Mouse (Mus musculus) hindbrain, embryonic 16.5 days (tissue): ENCODE data around the gene Rab36. TPM values are rescaled to one million over a fixed set of nuclear protein-coding genes. Genes with fewer than 3 reads are reported as not detected.

ENCODE experiments used
- ATAC-seq: fragments of 200-750 bp; cut with Nextera tagmentation; 2 replicates; pipeline ENCODE4 v1.8.0; 2017; ENCODE audit warnings: moderate TSS enrichment, moderate library complexity
- H3K27ac ChIP-seq: fragments of 300-500 bp; sonication (generic); 2 replicates; pipeline ENCODE4 v1.5.1; 2014; ENCODE audit warnings: low read depth, mild to moderate bottlenecking, control low read depth, low read length, moderate library complexity
- H3K27me3 ChIP-seq: fragments of 300-500 bp; sonication (generic); replicated peaks from 2 replicates; pipeline ENCODE4 v1.6.1; 2014; ENCODE audit warnings: low read length; ENCODE audit not compliant: control insufficient read depth, insufficient read depth
- H3K36me3 ChIP-seq: fragments of 300-500 bp; sonication (generic); 2 replicates; pipeline ENCODE4 v1.6.1; 2014; ENCODE audit warnings: mild to moderate bottlenecking, low read length, moderate library complexity, mixed read lengths; ENCODE audit not compliant: control insufficient read depth, insufficient read depth
- H3K4me1 ChIP-seq: fragments of 300-500 bp; sonication (generic); 2 replicates; pipeline ENCODE4 v1.6.1; 2014; ENCODE audit warnings: low read depth, low read length; ENCODE audit not compliant: control insufficient read depth, insufficient read depth
- H3K4me2 ChIP-seq: fragments of 300-500 bp; sonication (generic); 2 replicates; pipeline ENCODE4 v1.6.1; 2014; ENCODE audit warnings: mild to moderate bottlenecking, low read length, control low read depth, moderate library complexity
- H3K4me3 ChIP-seq: fragments of 300-500 bp; sonication (generic); 2 replicates; pipeline ENCODE4 v1.5.1; 2014; ENCODE audit warnings: mild to moderate bottlenecking, low read length, control low read depth, moderate library complexity
- H3K9ac ChIP-seq: fragments of 300-500 bp; sonication (generic); 2 replicates; pipeline ENCODE4 v1.6.1; 2014; ENCODE audit warnings: low read depth, mild to moderate bottlenecking, control low read depth, low read length, moderate library complexity
- H3K9me3 ChIP-seq: fragments of 300-500 bp; sonication (generic); 2 replicates; pipeline ENCODE4 v1.6.1; 2014; ENCODE audit warnings: mild to moderate bottlenecking, low read length, moderate library complexity; ENCODE audit not compliant: control insufficient read depth
- WGBS: fragments of 180-500 bp; shearing (Covaris S2); extraction: QIAGEN DNeasy Blood & Tissue Kit; methylation state at CpG from one replicate; pipeline ENCODE4 v1.1.7; 2014; 5-methylcytosine and 5-hydroxymethylcytosine counted together
- polyA plus RNA-seq: library from polyadenylated mRNA; unstranded; fragments of >200 nt; fragmentation: Nextera tagmentation; extraction: Ambion mirVana; gene quantifications from 2 replicates; pipeline ENCODE4 v1.2.1, GENCODE M21; 2015

Rab36 gene
- polyA plus RNA-seq, 1 experiment from 2014 or later: 19.5 TPM

GRCm38 (mm10) chr10:75006889-75007662 lies 29.8 kb upstream of the Rab36 start:
- Histone ChIP-seq H3K9ac (no peak overlapping the region), H3K36me3 (no peaks in the 10 kb centered on the region), H3K4me1 (peaks cover 25% of the 10 kb centered on the region), H3K27ac (no peak overlapping the region), H3K27me3 (no peaks in the 10 kb centered on the region), H3K4me2 (no peak overlapping the region), H3K4me3 (no peak overlapping the region), H3K9me3 (no peaks in the 10 kb centered on the region)
- ATAC-seq: no peak; the same call in 1 of the 2 replicates
- 39% methylated on average over 8 of the region's 8 CpGs for WGBS

GRCm38 (mm10) chr10:75010704-75011103 lies 26.2 kb upstream of the Rab36 start:
- Histone ChIP-seq H3K9me3 (no peaks in the 10 kb centered on the region), H3K36me3 (no peaks in the 10 kb centered on the region), H3K4me2 (no peak overlapping the region), H3K27me3 (no peaks in the 10 kb centered on the region), H3K27ac (no peak overlapping the region), H3K4me3 (no peak overlapping the region), H3K4me1 (peaks cover 24% of the 10 kb centered on the region), H3K9ac (no peak overlapping the region; the same call in 1 of the 2 replicates)
- no peak for ATAC-seq
- 63% methylated on average over 15 of the region's 15 CpGs for WGBS

DNA sequence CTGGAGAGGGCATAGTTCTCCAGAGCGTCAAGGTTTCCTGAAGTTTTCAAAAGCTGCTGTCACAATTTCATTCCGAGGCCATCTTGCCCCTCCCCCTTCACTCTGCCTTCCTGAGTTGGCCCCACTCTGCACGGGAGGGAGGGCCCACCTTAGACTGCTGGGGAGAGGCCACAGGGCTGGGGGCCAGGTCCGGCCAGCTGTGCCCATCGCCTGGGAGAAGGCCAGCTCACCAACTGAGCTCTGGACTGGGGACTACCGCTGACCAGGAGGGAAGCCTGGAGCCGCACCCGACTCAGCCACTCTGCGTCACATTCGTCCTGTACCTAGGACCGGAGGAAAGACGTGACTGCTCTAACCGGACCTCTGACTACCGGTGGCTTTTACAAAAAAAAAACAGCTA lies 21.4 kb upstream of the Rab36 start:
- Histone ChIP-seq H3K27ac (no peak overlapping the region), H3K4me1 (peaks cover 9% of the 10 kb centered on the region), H3K27me3 (no peaks in the 10 kb centered on the region), H3K4me2 (no peak overlapping the region), H3K4me3 (no peak overlapping the region), H3K9me3 (no peaks in the 10 kb centered on the region), H3K36me3 (no peaks in the 10 kb centered on the region), H3K9ac (no peak overlapping the region)
- no peak for ATAC-seq
- WGBS: 67% methylated on average over 14 of the region's 14 CpGs

DNA sequence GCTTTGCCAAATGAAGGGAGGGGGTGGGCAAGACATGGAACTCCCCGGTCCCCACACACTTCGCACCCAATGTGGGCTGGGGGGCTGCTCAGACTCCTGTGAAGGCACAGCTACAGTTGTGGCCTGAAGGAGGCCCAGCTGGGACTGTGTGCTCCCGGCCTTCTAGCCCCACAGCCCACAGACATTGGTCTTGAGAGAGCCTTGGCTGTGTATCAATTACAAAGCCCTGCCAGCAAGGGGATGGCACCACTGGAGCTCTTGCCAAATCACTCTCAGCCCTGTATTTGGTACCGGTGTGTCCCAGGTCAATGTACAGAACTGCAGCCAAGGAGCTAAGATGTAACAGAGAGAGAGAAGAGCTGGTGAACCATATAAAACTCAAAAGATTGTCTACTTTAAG lies 20.4 kb upstream of the Rab36 start:
- Histone ChIP-seq H3K4me1 (no peaks in the 10 kb centered on the region; the same call in 1 of the 2 replicates), H3K9me3 (no peaks in the 10 kb centered on the region), H3K27me3 (no peaks in the 10 kb centered on the region), H3K36me3 (no peaks in the 10 kb centered on the region), H3K27ac (no peak overlapping the region), H3K9ac (no peak overlapping the region), H3K4me2 (no peak overlapping the region), H3K4me3 (no peak overlapping the region)
- 70% methylated on average over 4 of the region's 4 CpGs for WGBS
- no peak for ATAC-seq

- Histone ChIP-seq H3K9me3 (no peaks in the 10 kb centered on the region), H3K27ac (no peak overlapping the region), H3K4me1 (no peaks in the 10 kb centered on the region), H3K36me3 (no peaks in the 10 kb centered on the region), H3K9ac (no peak overlapping the region), H3K4me2 (no peak overlapping the region), H3K27me3 (no peaks in the 10 kb centered on the region), H3K4me3 (no peak overlapping the region)
- ATAC-seq: no peak
- 72% methylated on average over 2 of the region's 2 CpGs for WGBS
Observed at GRCm38 (mm10) chr10:75020271-75020670, 16.6 kb upstream of the Rab36 start.

GRCm38 (mm10) chr10:75021138-75021537 lies 15.7 kb upstream of the Rab36 start:
- ATAC-seq: 0 out of 2 replicates have a peak, but pooled peaks have one; percentile 12
- Histone ChIP-seq H3K27me3 (no peaks in the 10 kb centered on the region), H3K36me3 (no peaks in the 10 kb centered on the region), H3K4me1 (no peaks in the 10 kb centered on the region), H3K9ac (no peak overlapping the region), H3K4me3 (no peak overlapping the region), H3K27ac (no peak overlapping the region), H3K4me2 (no peak overlapping the region), H3K9me3 (no peaks in the 10 kb centered on the region)
- WGBS: 13% methylated on average over 6 of the region's 6 CpGs

GRCm38 (mm10) chr10:75026491-75026890 lies 10.4 kb upstream of the Rab36 start:
- Histone ChIP-seq H3K9me3 (no peaks in the 10 kb centered on the region), H3K4me3 (no peak overlapping the region), H3K27ac (no peak overlapping the region), H3K9ac (no peak overlapping the region), H3K27me3 (no peaks in the 10 kb centered on the region), H3K36me3 (no peaks in the 10 kb centered on the region), H3K4me2 (no peak overlapping the region), H3K4me1 (no peaks in the 10 kb centered on the region)
- 43% methylated on average over 8 of the region's 8 CpGs for WGBS
- peak; percentile 54; the same call in 1 of the 2 replicates for ATAC-seq

GRCm38 (mm10) chr10:75028743-75029142 lies 8.1 kb upstream of the Rab36 start:
- Histone ChIP-seq H3K9me3 (no peaks in the 10 kb centered on the region), H3K27ac (no peak overlapping the region), H3K27me3 (no peaks in the 10 kb centered on the region), H3K9ac (no peak overlapping the region), H3K4me2 (no peak overlapping the region), H3K4me1 (peaks cover 11% of the 10 kb centered on the region), H3K4me3 (no peak overlapping the region), H3K36me3 (no peaks in the 10 kb centered on the region)
- WGBS: 93% methylated on average over 8 of the region's 8 CpGs
- ATAC-seq: no peak

DNA sequence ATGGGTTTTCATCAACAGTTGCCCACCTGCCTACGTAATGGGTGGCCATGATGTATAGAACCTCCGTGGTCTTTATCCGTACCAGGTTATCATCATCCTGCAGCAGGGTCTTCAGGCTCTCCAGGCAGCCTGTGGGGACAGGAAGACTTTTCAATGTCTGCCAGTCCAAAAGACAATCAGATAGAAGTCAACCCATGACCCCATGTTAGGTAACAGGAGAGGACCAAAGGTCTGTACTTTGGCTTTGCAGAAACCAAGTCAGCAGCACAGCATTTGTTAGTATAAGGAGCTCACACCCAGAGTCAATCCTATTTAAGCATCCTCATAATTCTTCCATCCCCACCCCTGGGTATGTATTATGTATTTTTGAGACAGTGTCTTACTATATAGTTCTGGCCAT lies 7.2 kb upstream of the Rab36 start:
- H3K27me3 ChIP-seq: no peaks in the 10 kb centered on the region
- H3K4me3 ChIP-seq: no peak overlapping the region
- H3K4me1 ChIP-seq: peaks cover 11% of the 10 kb centered on the region

More for the DNA sequence above, 7.2 kb upstream of the Rab36 start:
- WGBS: 96% methylated on average over 3 of the region's 3 CpGs
- ATAC-seq: no peak
- no peak overlapping the region for H3K27ac ChIP-seq
- no peaks in the 10 kb centered on the region for H3K36me3 ChIP-seq
- no peaks in the 10 kb centered on the region for H3K9me3 ChIP-seq
- no peak overlapping the region for H3K4me2 ChIP-seq
- no peak overlapping the region for H3K9ac ChIP-seq
